Mouse (Mus musculus) G1E (cell line): ENCODE data around the gene Obp1b. TPM values are rescaled to one million over a fixed set of nuclear protein-coding genes. Genes with fewer than 3 reads are reported as not detected.
"Not testable (repeated sequence)": the region's sequence is repeated elsewhere in the genome, so short reads cannot be mapped to it uniquely, and the experiment has no call there.

ENCODE experiments used
- ATAC-seq: 2 replicates; pipeline ENCODE4 v1.8.0; 2016; ENCODE audit warnings: mild to moderate bottlenecking; ENCODE audit not compliant: insufficient number of reproducible peaks, poor library complexity, low FRiP score, severe bottlenecking; ENCODE audit errors: extremely low read depth
- DNase-seq: peaks from one replicate; pipeline ENCODE4 v3.0.0; 2012; ENCODE audit warnings: low spot score
- H3K27me3 ChIP-seq: 2 replicates; pipeline ENCODE4 v1.6.1; 2012; ENCODE audit warnings: mild to moderate bottlenecking, low read length, inconsistent platforms; ENCODE audit not compliant: insufficient read depth
- H3K36me3 ChIP-seq: replicated peaks from 2 replicates; pipeline ENCODE3; 2012; ENCODE audit warnings: mild to moderate bottlenecking, inconsistent platforms
- H3K4me1 ChIP-seq: 2 replicates; pipeline ENCODE4 v1.6.1; 2012; ENCODE audit warnings: low read depth, low read length, inconsistent platforms, mixed read lengths; ENCODE audit not compliant: insufficient read depth
- H3K4me3 ChIP-seq: 2 replicates; pipeline ENCODE4 v1.5.1; 2012; ENCODE audit warnings: low read depth, mild to moderate bottlenecking, inconsistent platforms, low read length, moderate library complexity, mixed read lengths
- H3K9me3 ChIP-seq: replicated peaks from 2 replicates; pipeline ENCODE4 v1.6.1; 2012; ENCODE audit warnings: inconsistent platforms
- CTCF ChIP-seq: IDR thresholded peaks from 2 replicates; pipeline ENCODE4 v1.5.1; 2012; ENCODE audit warnings: low read depth, low read length, inconsistent platforms, mixed read lengths
- GATA1 ChIP-seq: IDR thresholded peaks from 2 replicates; pipeline ENCODE4 v1.6.1; 2012; ENCODE audit warnings: borderline replicate concordance, low read length, inconsistent platforms, mixed read lengths
- GATA2 ChIP-seq: IDR thresholded peaks from 2 replicates; pipeline ENCODE4 v1.6.1; 2012; ENCODE audit warnings: low read depth, low read length, inconsistent platforms, borderline replicate concordance
- POLR2AphosphoS5 ChIP-seq: IDR thresholded peaks from 2 replicates; pipeline ENCODE4 v1.6.1; 2012; ENCODE audit warnings: low read depth, low read length, inconsistent platforms; ENCODE audit not compliant: insufficient replicate concordance
- TAL1 ChIP-seq: conservative IDR thresholded peaks from 2 replicates; pipeline ENCODE4 v1.6.1; 2012; ENCODE audit warnings: low read depth, low read length, inconsistent platforms, mixed read lengths
- polyA plus RNA-seq: library from polyadenylated mRNA; stranded (reverse); fragments of >175 nt; gene quantifications from 2 replicates; pipeline ENCODE4 v1.2.3, GENCODE M21; 2012
- total RNA-seq, 2 experiments: library from RNA; stranded (forward) in 1 of 2; stranded (reverse) in 1 of 2; fragments of 200-1000 nt in 1 of 2; fragments of >200 nt in 1 of 2; fragmentation: Nextera tagmentation in 1 of 2; gene quantifications; 2 replicates each; pipeline ENCODE4 v1.2.3; 2014 to 2017

Obp1b gene
- total RNA-seq (2014; fragmentation: Nextera tagmentation) (not detected in 2 replicates), total RNA-seq (2017) (not detected in 2 replicates), polyA plus RNA-seq (not detected in 2 replicates)

- H3K4me3 ChIP-seq, H3K36me3 ChIP-seq, DNase-seq, H3K9me3 ChIP-seq, ATAC-seq, H3K4me1 ChIP-seq, H3K27me3 ChIP-seq: not testable (repeated sequence)
Observed at GRCm38 (mm10) chrX:78186477-78186876, at the start of gene Obp1b. Gene Obp1b, plus strand, starts transcription at chrX:78186777.

- not testable (repeated sequence) for H3K27me3 ChIP-seq, H3K4me3 ChIP-seq, H3K36me3 ChIP-seq, H3K4me1 ChIP-seq, H3K9me3 ChIP-seq, ATAC-seq, DNase-seq
Observed at GRCm38 (mm10) chrX:78202220-78202619, 15.6 kb downstream of the Obp1b start.

- no peaks in the 10 kb centered on the region for H3K36me3 ChIP-seq
- TF ChIP-seq TAL1 (no peak), GATA1 (no peak), CTCF (no peak), GATA2 (no peak), POLR2AphosphoS5 (no peak)
- H3K27me3 ChIP-seq, result no peaks in the 10 kb centered on the region
- H3K4me3 ChIP-seq, result no peak overlapping the region
- no peaks in the 10 kb centered on the region for H3K9me3 ChIP-seq
- DNase-seq (no peak), ATAC-seq (no peak)
- no peaks in the 10 kb centered on the region for H3K4me1 ChIP-seq
Observed at GRCm38 (mm10) chrX:78202829-78203228, 16.3 kb downstream of the Obp1b start.

Other genes starting within 250 kb of the Obp1b start
- gene Obp1a, start 95.4 kb upstream of the Obp1b start, total RNA-seq (2014; fragmentation: Nextera tagmentation), result not detected in 2 replicates
- not detected in 2 replicates for gene Obp1a, start 95.4 kb upstream of the Obp1b start, total RNA-seq (2017)
- gene Obp1a, start 95.4 kb upstream of the Obp1b start, polyA plus RNA-seq, result not detected in 2 replicates
- gene Gm5938, start 61.3 kb upstream of the Obp1b start, total RNA-seq (2014; fragmentation: Nextera tagmentation), result not detected in 2 replicates
- gene Gm5938, start 61.3 kb upstream of the Obp1b start, total RNA-seq (2017), result not detected in 2 replicates
- not detected in 2 replicates for gene Gm5938, start 61.3 kb upstream of the Obp1b start, polyA plus RNA-seq
- gene Gm14743, start 59.1 kb downstream of the Obp1b start, total RNA-seq (2014; fragmentation: Nextera tagmentation), result not detected in 2 replicates
- not detected in 2 replicates for gene Gm14743, start 59.1 kb downstream of the Obp1b start, total RNA-seq (2017)
- gene Gm14743, start 59.1 kb downstream of the Obp1b start, polyA plus RNA-seq, result not detected in 2 replicates
- not detected in 2 replicates for gene 4930480E11Rik, start 182.9 kb downstream of the Obp1b start, total RNA-seq (2014; fragmentation: Nextera tagmentation)
- not detected in 2 replicates for gene 4930480E11Rik, start 182.9 kb downstream of the Obp1b start, total RNA-seq (2017)
- not detected in 2 replicates for gene 4930480E11Rik, start 182.9 kb downstream of the Obp1b start, polyA plus RNA-seq